Mouse (Mus musculus) neural tube, embryonic 12.5 days (tissue): ENCODE data around the gene Nfam1. TPM values are rescaled to one million over a fixed set of nuclear protein-coding genes. Genes with fewer than 3 reads are reported as not detected.
"Not testable (repeated sequence)": the region's sequence is repeated elsewhere in the genome, so short reads cannot be mapped to it uniquely, and the experiment has no call there.

Experiments used
- ATAC-seq: fragments of 200-750 bp; cut with Nextera tagmentation; 2 replicates; pipeline ENCODE4 v1.8.0; 2017; ENCODE audit warnings: low read depth, mild to moderate bottlenecking, moderate TSS enrichment, moderate library complexity; ENCODE audit not compliant: low FRiP score
- H3K27ac ChIP-seq: fragments of 300-500 bp; sonication (generic); 2 replicates; pipeline ENCODE4 v1.5.1; 2016
- H3K27me3 ChIP-seq: fragments of 300-500 bp; sonication (generic); replicated peaks from 2 replicates; pipeline ENCODE4 v1.6.1; 2016; ENCODE audit warnings: mild to moderate bottlenecking
- H3K36me3 ChIP-seq: fragments of 300-500 bp; sonication (generic); 2 replicates; pipeline ENCODE4 v1.6.1; 2016; ENCODE audit warnings: mild to moderate bottlenecking
- H3K4me1 ChIP-seq: fragments of 300-500 bp; sonication (generic); 2 replicates; pipeline ENCODE4 v1.6.1; 2016
- H3K4me2 ChIP-seq: fragments of 300-500 bp; sonication (generic); replicated peaks from 2 replicates; pipeline ENCODE4 v1.6.1; 2016; ENCODE audit warnings: mild to moderate bottlenecking
- H3K4me3 ChIP-seq: fragments of 300-500 bp; sonication (generic); 2 replicates; pipeline ENCODE4 v1.5.1; 2016
- H3K9ac ChIP-seq: fragments of 300-500 bp; sonication (generic); 2 replicates; pipeline ENCODE4 v1.6.1; 2016; ENCODE audit warnings: mild to moderate bottlenecking
- H3K9me3 ChIP-seq: fragments of 300-500 bp; sonication (generic); 2 replicates; pipeline ENCODE4 v1.6.1; 2016; ENCODE audit warnings: mild to moderate bottlenecking
- WGBS: fragments of 180-500 bp; shearing (Covaris S2); methylation state at CpG from one replicate; pipeline ENCODE4 v1.1.7; 2016; 5-methylcytosine and 5-hydroxymethylcytosine counted together
- polyA plus RNA-seq: library from polyadenylated mRNA; unstranded; fragments of >200 nt; fragmentation: Nextera tagmentation; extraction: Ambion mirVana; gene quantifications from 2 replicates; pipeline ENCODE4 v1.2.1, GENCODE M21; 2016

The Nfam1 gene
- polyA plus RNA-seq, 1 experiment from 2014 or later, result 2.4 TPM

- no peak overlapping the region for H3K9ac ChIP-seq
- peak overlapping the region; percentile 66 for H3K4me2 ChIP-seq
- no peak overlapping the region for H3K4me3 ChIP-seq
- H3K27ac ChIP-seq, result peak overlapping the region; percentile 86; the same call in 1 of the 2 replicates
- 39% methylated on average over 5 of the region's 5 CpGs for WGBS
- peaks cover 30% of the 10 kb centered on the region for H3K4me1 ChIP-seq
- ATAC-seq, result peak; percentile 15; the same call in 1 of the 2 replicates
- H3K36me3 ChIP-seq, result no peaks in the 10 kb centered on the region
- no peaks in the 10 kb centered on the region for H3K9me3 ChIP-seq
- H3K27me3 ChIP-seq, result no peaks in the 10 kb centered on the region
Observed at GRCm38 (mm10) chr15:83055569-83055968, 22.5 kb upstream of the Nfam1 start.

GRCm38 (mm10) chr15:83053261-83053660 lies 20.2 kb upstream of the Nfam1 start:
- peaks cover 25% of the 10 kb centered on the region for H3K4me1 ChIP-seq

GRCm38 (mm10) chr15:83052341-83053104 lies 19.4 kb upstream of the Nfam1 start:
- no peaks in the 10 kb centered on the region for H3K36me3 ChIP-seq
- no peak overlapping the region for H3K4me2 ChIP-seq
- no peak for ATAC-seq
- peaks cover 28% of the 10 kb centered on the region for H3K4me1 ChIP-seq
- no peaks in the 10 kb centered on the region for H3K9me3 ChIP-seq
- H3K4me3 ChIP-seq, result no peak overlapping the region
- WGBS, result 71% methylated on average over 6 of the region's 6 CpGs
- H3K27ac ChIP-seq, result no peak overlapping the region
- no peaks in the 10 kb centered on the region for H3K27me3 ChIP-seq
- no peak overlapping the region for H3K9ac ChIP-seq

More at GRCm38 (mm10) chr15:83053261-83053660, 20.2 kb upstream of the Nfam1 start:
- H3K27ac ChIP-seq, result no peak overlapping the region
- no peak for ATAC-seq
- no peak overlapping the region for H3K9ac ChIP-seq
- H3K4me2 ChIP-seq, result no peak overlapping the region
- no peaks in the 10 kb centered on the region for H3K36me3 ChIP-seq
- H3K9me3 ChIP-seq, result no peaks in the 10 kb centered on the region
- 32% methylated on average over 11 of the region's 11 CpGs for WGBS
- H3K4me3 ChIP-seq, result no peak overlapping the region
- no peaks in the 10 kb centered on the region for H3K27me3 ChIP-seq

GRCm38 (mm10) chr15:83046730-83047129 lies 13.6 kb upstream of the Nfam1 start:
- no peak overlapping the region for H3K4me2 ChIP-seq
- H3K9me3 ChIP-seq, result 0 out of 2 replicates have a peak, but pooled peaks cover 3% of the 10 kb centered on the region
- no peak overlapping the region for H3K27ac ChIP-seq
- 87% methylated on average over 7 of the region's 7 CpGs for WGBS
- ATAC-seq, result no peak
- no peak overlapping the region for H3K4me3 ChIP-seq
- H3K4me1 ChIP-seq, result peaks cover 14% of the 10 kb centered on the region
- no peaks in the 10 kb centered on the region for H3K36me3 ChIP-seq
- peaks cover 3% of the 10 kb centered on the region; the same call in 1 of the 2 replicates for H3K27me3 ChIP-seq
- H3K9ac ChIP-seq, result no peak overlapping the region

- Histone ChIP-seq H3K4me1 (peaks cover 14% of the 10 kb centered on the region), H3K4me2 (no peak overlapping the region), H3K9me3 (0 out of 2 replicates have a peak, but pooled peaks cover 3% of the 10 kb centered on the region), H3K4me3 (no peak overlapping the region), H3K27ac (no peak overlapping the region), H3K27me3 (peaks cover 3% of the 10 kb centered on the region; the same call in 1 of the 2 replicates), H3K36me3 (no peaks in the 10 kb centered on the region), H3K9ac (no peak overlapping the region)
- ATAC-seq, result no peak
- WGBS, result 97% methylated on average over 3 of the region's 3 CpGs
Observed at GRCm38 (mm10) chr15:83046308-83046707, 13.2 kb upstream of the Nfam1 start.

GRCm38 (mm10) chr15:83045565-83045964 lies 12.5 kb upstream of the Nfam1 start:
- WGBS, result 86% methylated on average over 5 of the region's 5 CpGs

GRCm38 (mm10) chr15:83043362-83043708 lies 10.2 kb upstream of the Nfam1 start:
- 0 out of 2 replicates have a peak, but pooled peaks cover 3% of the 10 kb centered on the region for H3K9me3 ChIP-seq
- ATAC-seq, result no peak
- H3K36me3 ChIP-seq, result no peaks in the 10 kb centered on the region
- H3K9ac ChIP-seq, result no peak overlapping the region
- peaks cover 6% of the 10 kb centered on the region; the same call in 1 of the 2 replicates for H3K27me3 ChIP-seq
- peak overlapping the region; percentile 32; the same call in 1 of the 2 replicates for H3K4me2 ChIP-seq
- WGBS, result 74% methylated on average over 22 of the region's 22 CpGs
- no peak overlapping the region for H3K4me3 ChIP-seq
- peaks cover 18% of the 10 kb centered on the region for H3K4me1 ChIP-seq
- no peak overlapping the region for H3K27ac ChIP-seq

More at GRCm38 (mm10) chr15:83045565-83045964, 12.5 kb upstream of the Nfam1 start:
- H3K27me3 ChIP-seq, ATAC-seq, H3K27ac ChIP-seq, H3K9ac ChIP-seq, H3K4me2 ChIP-seq, H3K4me3 ChIP-seq, H3K36me3 ChIP-seq, H3K9me3 ChIP-seq: not testable (repeated sequence)
- peaks cover 14% of the 10 kb centered on the region for H3K4me1 ChIP-seq

GRCm38 (mm10) chr15:83042655-83043361 lies 9.7 kb upstream of the Nfam1 start:
- Histone ChIP-seq H3K36me3 (no peaks in the 10 kb centered on the region), H3K4me3 (no peak overlapping the region), H3K27ac (no peak overlapping the region), H3K4me1 (peaks cover 19% of the 10 kb centered on the region), H3K9ac (no peak overlapping the region), H3K4me2 (peak overlapping the region; percentile 32), H3K27me3 (peaks cover 6% of the 10 kb centered on the region; the same call in 1 of the 2 replicates), H3K9me3 (0 out of 2 replicates have a peak, but pooled peaks cover 3% of the 10 kb centered on the region)
- 5% methylated on average over 6 of the region's 6 CpGs for WGBS
- ATAC-seq, result 0 out of 2 replicates have a peak, but pooled peaks have one; percentile 33

- no peak overlapping the region for H3K4me2 ChIP-seq
- no peak overlapping the region for H3K4me3 ChIP-seq
- H3K4me1 ChIP-seq, result peaks cover 28% of the 10 kb centered on the region
- H3K36me3 ChIP-seq, result no peaks in the 10 kb centered on the region
- H3K27me3 ChIP-seq, result peaks cover 17% of the 10 kb centered on the region; the same call in 1 of the 2 replicates
- 0 out of 2 replicates have a peak overlapping the region, but pooled peaks have one; percentile 17 for H3K9ac ChIP-seq
- no peak overlapping the region for H3K27ac ChIP-seq
- 36% methylated on average over 2 of the region's 2 CpGs for WGBS
- ATAC-seq, result no peak
- H3K9me3 ChIP-seq, result no peaks in the 10 kb centered on the region
Observed at GRCm38 (mm10) chr15:83040156-83040555, 7.0 kb upstream of the Nfam1 start.

- Histone ChIP-seq H3K4me2 (no peak overlapping the region), H3K9me3 (no peaks in the 10 kb centered on the region), H3K27me3 (peaks cover 22% of the 10 kb centered on the region; the same call in 1 of the 2 replicates), H3K4me1 (peaks cover 42% of the 10 kb centered on the region), H3K36me3 (no peaks in the 10 kb centered on the region), H3K4me3 (no peak overlapping the region), H3K9ac (no peak overlapping the region), H3K27ac (no peak overlapping the region)
- no peak for ATAC-seq
- 47% methylated on average over 3 of the region's 3 CpGs for WGBS
Observed at GRCm38 (mm10) chr15:83038812-83039211, 5.7 kb upstream of the Nfam1 start.

- Histone ChIP-seq H3K27me3 (peaks cover 29% of the 10 kb centered on the region; the same call in 1 of the 2 replicates), H3K36me3 (no peaks in the 10 kb centered on the region), H3K4me1 (peaks cover 44% of the 10 kb centered on the region), H3K4me2 (0 out of 2 replicates have a peak overlapping the region, but pooled peaks have one; percentile 5), H3K4me3 (no peak overlapping the region), H3K9ac (no peak overlapping the region), H3K9me3 (no peaks in the 10 kb centered on the region), H3K27ac (0 out of 2 replicates have a peak overlapping the region, but pooled peaks have one; percentile 15)
- ATAC-seq, result no peak
- 2% methylated on average over 8 of the region's 8 CpGs for WGBS
Observed at GRCm38 (mm10) chr15:83037755-83038483, 4.8 kb upstream of the Nfam1 start.
